Mouse (Mus musculus) spleen, adult 2 months (tissue): ENCODE data around the gene Twf2.

Experiments used
- CTCF ChIP-seq: fragments of 200-500 bp; IDR thresholded peaks from 2 replicates; pipeline ENCODE4 v1.5.1; 2011; ENCODE audit warnings: mild to moderate bottlenecking, inconsistent platforms; ENCODE audit not compliant: insufficient read depth, insufficient read length, insufficient replicate concordance; ENCODE audit errors: extremely low read depth
- POLR2A ChIP-seq: fragments of 200-500 bp; IDR thresholded peaks from 2 replicates; pipeline ENCODE4 v1.6.1; 2011; ENCODE audit warnings: low read depth, low read length, inconsistent platforms

GRCm38 (mm10) chr9:106195693-106196092, 7.2 kb upstream of the Twf2 start:
- TF ChIP-seq CTCF, result no peak
- no peak for TF ChIP-seq POLR2A
